Mouse (Mus musculus) mouse embryonic stem cell (cell line): ENCODE results near the gene Ddb2.

Source experiments
- in situ Hi-C, 2 experiments: fragments of 300-500 bp; cut with MboI; formaldehyde crosslinking; loops; 1 replicate in 1 of 2; 3 replicates in 1 of 2; pipeline ENCODE4 v1.14.3; 2019 to 2020; ENCODE audit warnings: low sequenced_read_pairs in 2 of 2, low pct_unique_long_range_greater_than_20kb in 1 of 2, mixed read lengths in 1 of 2; ENCODE audit not compliant: unreplicated experiment in 1 of 2

Ddb2 gene

DNA sequence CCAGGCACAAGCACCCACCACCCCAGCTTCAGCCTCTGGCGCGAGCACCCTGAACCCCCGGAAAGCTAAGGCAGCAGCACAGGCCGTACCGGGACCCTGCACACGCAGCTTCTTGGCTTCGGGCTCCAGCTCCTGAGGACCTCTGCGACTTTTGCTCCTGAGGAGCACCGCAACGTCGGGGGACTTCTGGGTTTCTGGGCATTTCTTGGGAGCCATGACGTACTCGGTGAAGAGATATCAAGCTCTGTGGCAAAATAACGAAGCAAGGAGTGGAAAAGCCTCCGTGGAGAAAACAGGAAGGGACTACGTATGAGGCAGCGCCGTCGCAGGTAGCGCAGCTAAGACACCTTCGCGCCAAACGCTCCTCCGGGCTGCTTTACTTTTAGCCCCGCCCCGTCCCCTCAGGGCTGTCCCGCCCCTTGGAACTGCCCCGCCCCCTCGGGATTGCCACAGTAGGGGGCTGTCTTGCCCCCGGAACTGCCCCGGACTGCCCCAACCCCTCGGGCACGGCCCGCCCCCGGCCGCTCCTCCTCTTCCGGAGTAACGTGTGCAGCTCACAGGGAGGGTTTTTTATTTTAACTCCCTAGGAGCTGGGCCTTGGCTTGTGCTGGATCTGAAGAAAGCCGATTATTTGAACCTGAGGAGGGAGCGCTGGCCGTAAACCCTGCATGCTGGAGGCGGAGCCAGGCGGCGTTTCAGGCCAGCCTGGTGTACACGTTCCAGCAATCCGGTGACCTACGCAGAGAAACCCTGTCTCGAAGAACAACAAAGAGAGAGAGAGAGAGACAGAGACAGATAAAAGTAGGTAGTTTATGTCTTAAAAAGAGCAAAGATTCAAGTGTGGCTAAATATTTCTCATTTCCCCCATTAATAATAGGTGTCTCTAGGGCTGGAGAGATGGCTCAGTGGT lies at the start of gene Ddb2:
TSS of gene Ddb2 (minus strand) at position 382 of the 910 bp plus-strand sequence.
- in situ Hi-C loops, result no loop called here

DNA sequence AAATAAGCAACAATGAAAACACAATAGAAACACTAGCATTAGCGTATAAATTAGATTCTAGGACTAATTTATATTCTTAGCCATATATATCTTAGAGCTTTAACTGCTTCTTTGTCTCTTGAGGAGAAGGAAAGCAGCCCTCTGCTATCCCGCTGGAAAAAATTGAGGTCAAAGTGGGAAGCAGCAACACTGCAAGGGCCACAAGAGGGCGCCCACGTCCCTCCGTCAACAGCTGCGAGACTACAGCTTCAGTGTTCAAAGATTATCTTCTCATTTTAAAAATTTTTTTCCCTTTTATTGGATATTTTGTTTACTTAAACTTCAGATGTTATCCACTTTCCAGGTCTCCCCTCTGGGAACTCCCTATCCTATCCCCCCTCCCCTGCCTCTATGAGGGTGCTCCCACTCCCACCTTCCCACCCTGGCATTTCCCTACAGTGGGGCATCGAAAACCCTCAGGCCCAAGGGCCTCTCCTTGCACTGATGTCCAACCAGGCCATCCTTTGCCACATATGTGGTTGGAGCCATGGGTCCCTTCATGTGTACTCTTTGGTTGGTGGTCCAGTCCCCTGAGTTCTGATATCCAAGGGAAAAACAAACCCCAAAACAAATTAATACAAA lies 49.2 kb upstream of the Ddb2 start:
- in situ Hi-C loops, result loop anchor here in 1 of 2 experiments (5.0 to 25.0 kb wide), 2 partner anchors 196 to 351 kb away; partner anchors contain the start of genes Arhgap1, F2 and Zfp408

DNA sequence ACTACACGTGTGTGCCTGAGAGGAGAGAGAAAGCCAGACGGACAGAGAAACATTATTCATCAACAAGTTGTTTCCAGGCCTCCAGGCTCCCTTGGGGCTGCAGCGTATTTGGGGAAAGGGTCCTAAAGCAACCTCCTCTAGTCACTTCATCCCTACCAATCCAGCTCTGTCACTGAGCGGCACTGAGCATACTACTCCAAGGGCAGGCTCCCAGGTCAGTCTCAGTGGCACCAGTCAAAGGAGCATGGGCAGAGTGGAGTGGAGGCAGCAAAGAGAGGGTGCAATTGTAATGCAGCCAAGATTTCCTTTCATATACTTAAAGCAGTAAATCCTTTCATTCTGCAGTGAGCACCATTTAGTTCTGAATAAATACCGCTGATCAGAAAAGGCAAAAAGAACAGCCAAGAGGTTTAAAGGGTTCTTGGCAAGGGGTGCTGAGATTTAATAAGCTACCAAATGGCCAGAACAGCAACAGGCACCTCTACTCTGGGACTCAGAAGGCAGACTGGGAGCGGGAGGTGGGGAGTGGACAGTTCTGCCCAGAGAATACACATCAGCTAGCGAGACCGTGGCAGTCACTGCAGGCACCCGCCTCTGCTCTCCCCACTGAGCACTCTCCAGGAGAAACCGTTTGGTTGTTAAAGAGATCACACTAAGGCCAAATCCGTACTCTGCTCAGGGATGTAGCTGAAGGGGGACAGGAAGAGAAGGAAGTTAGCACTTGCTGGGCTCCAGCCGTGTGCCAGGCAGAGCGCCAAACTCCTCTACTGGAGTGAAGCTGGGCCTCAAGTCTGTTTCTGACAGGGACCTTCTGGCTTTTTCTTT lies 47.8 kb upstream of the Ddb2 start:
- in situ Hi-C loops, result loop anchor here in 1 of 2 experiments (5.0 to 25.0 kb wide), 2 partner anchors 198 to 353 kb away; partner anchors contain the start of genes Arhgap1, F2 and Zfp408

DNA sequence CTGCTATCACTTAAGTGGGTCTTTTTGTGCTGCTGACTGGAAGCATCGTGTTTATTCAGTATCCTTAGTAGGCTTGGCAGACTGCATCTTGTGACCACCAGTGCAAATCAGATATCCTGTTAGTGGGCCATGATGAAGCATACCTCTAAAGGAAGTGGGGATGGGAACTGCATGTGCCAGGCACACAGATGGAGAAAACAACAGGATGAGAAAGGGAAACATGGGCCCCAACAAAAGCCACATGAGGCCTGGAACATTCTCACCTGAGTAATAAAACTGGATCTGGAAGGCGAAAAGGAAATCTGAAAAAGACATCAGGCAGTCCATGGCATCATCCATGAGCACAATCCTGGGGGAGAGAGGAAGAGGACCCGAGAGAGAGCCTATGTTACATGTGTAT lies 47.2 kb upstream of the Ddb2 start:
- in situ Hi-C loops, result loop anchor here in 1 of 2 experiments (25.0 kb wide), 1 partner anchor 353 kb away; the partner anchor contains the start of genes Arhgap1, F2 and Zfp408

DNA sequence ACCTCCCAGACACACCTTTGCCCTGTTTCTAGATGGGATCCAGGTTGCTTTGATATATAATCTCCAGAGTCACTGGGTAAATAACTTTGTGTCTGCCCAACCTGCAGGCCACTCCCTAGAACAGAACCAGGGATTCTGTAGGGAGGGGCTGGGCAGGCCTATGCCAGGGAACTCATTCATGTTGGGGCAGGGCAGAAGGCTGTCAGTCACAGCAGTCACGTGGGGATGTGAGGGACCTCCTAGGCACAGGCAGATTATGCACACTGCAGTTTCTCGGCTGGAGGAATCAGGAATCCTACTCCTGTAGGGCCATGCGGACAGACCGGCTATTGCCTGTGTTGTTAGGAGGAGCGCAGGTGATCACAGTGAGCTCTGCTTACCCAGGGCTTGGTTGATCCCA lies 44.6 kb upstream of the Ddb2 start:
- in situ Hi-C loops, result loop anchor here in 1 of 2 experiments (25.0 kb wide), 1 partner anchor 356 kb away; the partner anchor contains the start of genes Arhgap1, F2 and Zfp408

DNA sequence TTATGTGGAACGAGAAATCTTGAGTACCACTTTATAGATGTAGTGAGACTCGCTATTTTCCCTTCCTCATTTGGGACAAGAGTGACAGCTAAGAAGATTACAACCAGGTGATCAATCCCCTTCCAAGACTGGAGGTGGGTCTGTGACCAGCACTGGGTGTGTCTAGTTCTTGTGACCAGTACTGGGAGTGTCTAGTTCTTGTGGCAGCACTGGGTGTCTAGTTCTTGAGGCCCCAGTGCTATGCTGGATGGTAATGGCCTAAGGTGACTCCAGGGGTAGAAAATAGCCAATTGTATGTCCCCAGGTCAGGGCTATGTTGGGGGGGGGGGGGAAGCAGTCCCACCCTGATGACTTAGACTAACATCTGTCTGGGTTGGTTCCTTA lies 42.6 kb upstream of the Ddb2 start:
- in situ Hi-C loops, result loop anchor here in 1 of 2 experiments (25.0 kb wide), 1 partner anchor 358 kb away; the partner anchor contains the start of genes Arhgap1, F2 and Zfp408

DNA sequence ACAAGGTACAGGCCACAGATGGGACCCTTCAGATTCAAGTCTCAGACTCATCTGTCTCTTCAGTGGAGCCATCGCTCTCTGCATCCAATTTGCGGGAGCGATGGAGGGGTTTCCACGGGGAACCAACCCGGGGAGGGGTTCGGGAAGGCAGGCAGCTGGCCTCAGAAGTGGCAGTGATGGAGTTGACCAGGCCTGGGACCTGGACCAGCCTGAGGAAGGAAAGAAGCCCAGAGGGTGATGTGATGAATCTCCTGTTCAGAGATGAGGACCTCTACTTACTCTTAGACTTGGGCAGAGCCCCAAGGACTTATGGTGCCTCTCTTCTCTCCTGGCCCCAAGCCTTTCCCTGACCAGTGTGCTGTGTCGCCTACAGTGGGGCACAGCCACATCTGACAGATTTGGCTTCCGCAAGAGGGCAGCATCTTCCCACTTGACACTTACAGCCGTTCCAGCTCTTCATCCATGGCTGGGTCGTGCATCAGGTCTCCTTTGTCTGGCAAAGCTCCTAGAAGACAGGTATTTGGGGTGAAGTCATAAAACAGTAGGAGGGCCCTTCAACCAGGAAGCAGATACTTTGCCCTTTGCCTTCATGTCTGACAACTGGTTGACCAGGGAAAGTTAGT lies 42.1 kb upstream of the Ddb2 start:
- in situ Hi-C loops, result loop anchor here in 1 of 2 experiments (25.0 kb wide), 1 partner anchor 358 kb away; the partner anchor contains the start of genes Arhgap1, F2 and Zfp408

DNA sequence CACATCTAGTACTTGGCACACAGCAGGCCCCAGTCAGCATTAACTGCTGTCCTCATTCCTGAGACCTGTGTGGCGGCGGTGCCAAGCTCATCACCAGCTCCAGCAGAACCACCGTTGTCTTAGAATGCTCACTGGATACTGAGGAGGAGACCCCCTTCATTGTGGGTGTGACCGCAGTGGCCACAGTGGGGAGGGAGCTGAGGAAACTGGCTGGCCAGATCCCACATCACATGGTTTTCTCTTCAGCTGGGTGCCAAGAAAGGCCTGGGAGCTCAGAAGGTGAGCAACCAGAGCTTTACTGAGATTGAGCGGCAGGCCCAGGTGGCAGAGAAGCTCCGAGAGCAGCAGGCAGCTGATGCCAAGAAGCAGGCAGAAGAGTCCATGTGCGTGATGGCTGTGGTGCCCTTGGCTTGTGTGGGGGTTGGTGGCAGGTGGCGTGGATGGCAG lies 32.9 kb upstream of the Ddb2 start:
- in situ Hi-C loops, result no loop called here

DNA sequence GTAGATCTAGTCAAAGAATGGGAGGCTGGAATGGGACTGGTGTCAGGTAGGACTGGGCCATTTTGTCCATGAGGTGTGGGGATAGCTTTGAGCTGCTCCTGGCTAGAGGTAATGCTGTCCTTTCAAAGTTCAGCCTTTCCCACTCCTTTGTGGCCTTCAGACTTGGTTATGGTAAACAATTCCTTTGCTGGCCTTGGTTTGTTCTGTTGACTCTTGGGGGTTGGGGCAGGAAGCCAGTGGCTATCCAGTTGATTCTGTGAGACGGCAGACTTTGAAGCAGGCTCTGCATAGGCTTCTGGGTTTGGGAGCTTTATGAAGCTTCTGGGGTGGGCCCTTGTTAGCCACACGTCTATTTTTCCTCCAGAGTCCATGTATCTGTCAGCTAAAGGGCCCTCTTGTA lies 31.9 kb upstream of the Ddb2 start:
- in situ Hi-C loops, result no loop called here

DNA sequence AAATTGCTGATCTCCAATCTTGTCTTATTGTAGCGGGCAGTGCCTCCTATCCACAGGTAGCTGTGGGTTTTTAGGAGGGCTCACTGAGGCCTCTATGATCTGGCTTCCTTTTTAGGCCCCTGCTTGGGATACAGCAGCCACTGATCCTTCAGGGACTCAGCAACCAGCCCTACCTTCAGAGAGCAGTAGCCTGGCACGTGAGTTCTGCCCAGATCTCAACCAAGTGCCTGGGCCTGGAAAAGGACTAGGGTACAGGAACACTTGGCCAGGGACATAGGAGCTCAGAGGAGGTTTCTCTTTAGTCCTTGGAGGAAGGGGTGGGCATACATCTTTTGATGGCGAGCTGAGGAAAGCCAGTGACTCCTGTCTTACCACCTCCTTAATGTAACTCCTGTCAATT lies 31.3 kb upstream of the Ddb2 start:
- in situ Hi-C loops, result no loop called here

DNA sequence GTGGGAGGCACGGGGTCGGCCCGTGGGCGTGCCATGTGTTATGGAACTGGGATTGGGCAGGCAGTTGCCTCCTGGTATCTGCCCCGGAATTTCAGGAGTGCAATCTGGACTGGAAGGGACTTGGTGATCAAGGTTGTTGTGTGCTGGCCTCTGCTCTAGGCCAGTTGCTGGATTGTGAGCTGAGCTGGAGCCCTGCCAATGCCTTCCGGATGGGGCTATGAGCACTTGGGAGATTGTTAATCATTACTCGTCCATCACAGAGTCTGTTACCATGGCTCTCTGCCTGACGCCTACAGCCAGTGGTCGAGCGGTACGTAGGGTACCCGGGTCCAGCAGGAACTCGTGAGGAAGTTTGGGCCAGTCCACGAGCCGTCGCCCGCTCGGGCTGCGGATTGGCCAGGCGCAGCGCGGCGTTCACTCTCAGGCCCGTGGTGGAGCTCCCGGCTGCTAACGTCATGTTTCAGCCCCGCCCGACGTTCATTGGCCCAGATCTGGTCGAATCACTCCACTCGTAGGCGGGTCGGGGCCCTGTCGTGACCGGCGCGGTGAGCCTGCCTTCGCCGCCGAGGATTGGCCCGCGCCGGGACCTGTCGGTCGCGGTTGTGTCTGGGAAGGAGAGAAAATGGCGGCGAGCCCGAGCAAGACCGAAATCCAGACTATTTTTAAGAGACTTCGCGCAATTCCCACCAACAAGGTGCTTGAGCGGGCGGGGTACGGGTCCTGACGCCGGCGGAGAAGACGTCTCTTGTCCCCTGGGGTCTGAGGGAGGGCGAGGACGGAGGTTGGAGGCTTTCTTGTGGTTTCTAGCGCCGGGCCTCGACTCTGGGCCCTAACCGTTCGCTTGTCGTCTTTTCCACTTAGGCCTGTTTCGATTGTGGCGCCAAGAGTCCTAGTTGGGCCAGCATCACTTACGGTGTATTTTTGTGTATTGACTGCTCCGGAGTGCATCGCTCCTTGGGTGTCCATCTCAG lies 28.2 kb upstream of the Ddb2 start, which contains the start of gene Arfgap2:
TSS of gene Arfgap2 (plus strand) at position 264 of the 971 bp plus-strand sequence.
- in situ Hi-C loops, result no loop called here

DNA sequence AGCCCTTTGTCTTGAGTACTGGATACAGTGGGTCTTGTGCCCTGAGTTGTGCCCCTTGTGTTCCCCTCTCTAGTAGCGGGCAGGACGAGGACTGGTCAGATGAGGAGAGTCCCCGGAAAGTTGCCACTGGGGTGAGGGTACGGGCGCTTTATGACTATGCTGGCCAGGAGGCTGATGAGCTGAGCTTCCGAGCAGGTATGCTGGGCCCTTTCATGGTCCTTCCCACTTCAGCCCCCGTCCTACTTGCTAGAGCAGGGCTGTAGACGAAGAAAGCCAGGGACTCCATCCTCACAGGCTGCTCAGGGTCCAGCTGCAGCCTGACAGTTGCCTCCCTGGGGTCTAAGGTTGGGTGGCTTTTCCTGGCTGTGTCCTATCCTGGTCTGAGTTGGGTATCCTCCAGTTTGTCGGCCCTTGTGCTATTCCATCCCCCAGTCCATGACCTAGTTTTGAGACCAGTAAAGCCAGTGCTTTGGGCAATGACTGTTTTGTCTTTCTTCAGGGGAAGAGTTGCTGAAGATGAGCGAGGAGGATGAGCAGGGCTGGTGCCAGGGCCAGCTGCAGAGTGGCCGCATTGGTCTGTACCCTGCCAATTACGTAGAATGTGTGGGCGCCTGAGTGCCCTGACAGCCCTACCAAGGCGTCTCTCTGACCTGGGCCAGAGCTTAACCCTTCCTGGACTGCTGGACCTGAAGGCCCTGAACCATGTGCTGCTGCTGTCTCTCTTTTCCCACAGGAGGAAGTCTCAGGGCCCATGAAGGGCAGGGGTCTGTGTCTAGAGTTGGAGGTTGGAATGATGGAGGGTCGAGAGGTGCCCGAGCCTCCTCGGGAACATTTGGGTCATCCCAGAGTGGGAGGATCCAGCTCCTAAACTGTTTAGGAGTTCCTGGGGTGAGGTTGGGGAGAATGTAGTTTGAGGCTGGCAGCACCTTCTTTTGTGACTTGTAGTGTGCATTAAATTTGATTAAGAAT lies 27.2 kb upstream of the Ddb2 start:
- in situ Hi-C loops, result no loop called here

DNA sequence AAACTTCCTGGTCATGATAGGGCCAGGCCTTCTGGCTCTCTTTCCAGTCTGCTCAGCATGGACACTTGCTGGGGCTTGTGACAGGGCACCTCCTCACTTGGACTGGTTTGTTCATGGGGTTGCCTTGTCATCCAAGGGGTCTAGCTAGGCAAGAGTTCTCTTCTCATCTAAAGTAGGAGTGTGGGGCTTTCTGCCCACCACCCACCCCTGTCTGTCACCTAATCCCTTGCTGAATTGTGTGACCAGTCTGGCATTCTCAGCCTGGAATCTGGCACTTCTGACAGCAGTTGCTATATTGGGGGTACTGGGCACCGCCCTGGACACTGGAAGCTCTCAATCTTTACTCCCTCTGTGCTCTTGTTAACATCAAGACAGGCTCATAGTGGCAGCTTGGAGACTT lies 22.7 kb upstream of the Ddb2 start:
- in situ Hi-C loops, result no loop called here

DNA sequence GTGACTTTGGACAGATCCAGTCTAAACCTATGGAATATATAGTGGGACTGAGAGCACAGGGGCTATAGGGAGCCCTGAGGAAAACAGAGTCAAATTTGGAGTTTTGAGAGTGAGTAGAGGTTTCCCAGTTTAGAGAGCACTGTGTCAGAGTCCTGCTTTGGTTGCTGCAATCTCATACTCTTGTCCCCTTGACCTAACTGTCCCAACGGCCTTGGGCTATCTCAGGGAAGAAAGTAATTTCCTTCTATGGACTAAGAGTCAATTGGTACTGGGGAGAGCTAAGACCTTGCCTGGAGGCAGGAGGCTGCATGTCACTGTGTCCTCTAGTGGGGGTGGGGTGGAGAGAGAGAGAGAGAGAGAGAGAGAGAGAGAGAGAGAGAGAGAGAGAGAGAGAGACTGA lies 22.0 kb upstream of the Ddb2 start:
- in situ Hi-C loops, result no loop called here

DNA sequence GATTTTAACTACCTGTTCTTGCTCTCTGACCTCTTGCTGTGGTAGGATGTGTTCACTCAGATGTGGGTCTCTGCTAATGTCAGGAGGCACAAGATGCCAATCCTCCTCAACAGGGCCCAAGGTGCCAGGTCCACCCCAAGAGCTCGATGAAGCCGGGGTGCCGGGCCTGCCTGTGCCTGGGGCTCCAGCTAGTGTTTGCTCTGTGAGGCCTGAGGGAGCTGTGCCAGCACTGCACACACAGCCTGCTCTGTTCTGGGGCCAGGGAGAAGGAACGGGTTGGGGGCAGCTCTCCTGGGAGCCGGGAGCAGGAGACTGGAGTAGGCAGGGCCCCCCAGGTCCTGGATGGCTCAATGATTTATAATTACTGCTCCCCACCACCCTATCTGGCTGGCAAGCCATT lies 21.3 kb upstream of the Ddb2 start:
- in situ Hi-C loops, result no loop called here
